Mouse (Mus musculus) CH12.LX (cell line): ENCODE results near the gene Mapkbp1. TPM values are rescaled to one million over a fixed set of nuclear protein-coding genes. Genes with fewer than 3 reads are reported as not detected.

Experiments used
- DNase-seq: peaks from one replicate; pipeline ENCODE4 v3.0.0-alpha.2; 2013; ENCODE audit errors: extremely low read depth
- H3K27ac ChIP-seq: 2 replicates; pipeline ENCODE4 v1.5.1; 2012; ENCODE audit warnings: low read depth, mild to moderate bottlenecking, control low read depth, moderate library complexity; ENCODE audit not compliant: insufficient read depth
- H3K27me3 ChIP-seq: replicated peaks from 2 replicates; pipeline ENCODE3; 2012; ENCODE audit warnings: inconsistent platforms
- H3K36me3 ChIP-seq, 2 experiments: replicated peaks in 1 of 2; 2 replicates each; pipeline versions ENCODE3 to v1.6.1; 2012; ENCODE audit warnings: inconsistent platforms in 1 of 2, low read length in 1 of 2, mild to moderate bottlenecking in 1 of 2, mixed read lengths in 1 of 2, moderate library complexity in 1 of 2; ENCODE audit not compliant: control insufficient read depth in 1 of 2, insufficient read depth in 1 of 2
- H3K4me1 ChIP-seq, 2 experiments: 2 replicates each; pipeline ENCODE4 v1.6.1; 2012; ENCODE audit warnings: inconsistent platforms in 1 of 2, moderate library complexity in 1 of 2; ENCODE audit not compliant: insufficient read depth in 2 of 2, control insufficient read depth in 1 of 2
- H3K4me2 ChIP-seq: 2 replicates; pipeline ENCODE4 v1.6.1; 2012; ENCODE audit warnings: low read depth, mild to moderate bottlenecking, control low read depth; ENCODE audit not compliant: poor library complexity, insufficient read depth, severe bottlenecking
- H3K4me3 ChIP-seq, 3 experiments: fragments of 150-350 bp in 1 of 3; sonication (generic) in 1 of 3; replicated peaks in 1 of 3; 2 replicates each; pipeline versions ENCODE3 to v1.5.1; 2011 to 2012; ENCODE audit warnings: low read depth in 2 of 3, low read length in 2 of 3, mild to moderate bottlenecking in 2 of 3, moderate library complexity in 2 of 3, control low read depth in 1 of 3, improper control_type of control experiment in 1 of 3, inconsistent platforms in 1 of 3, mixed read lengths in 1 of 3; ENCODE audit not compliant: poor library complexity in 1 of 3
- H3K79me2 ChIP-seq: replicated peaks from 2 replicates; pipeline ENCODE4 v1.6.1; 2012; ENCODE audit warnings: mild to moderate bottlenecking, moderate library complexity; ENCODE audit not compliant: control insufficient read depth, poor library complexity, insufficient read depth, severe bottlenecking; ENCODE audit errors: extremely low read depth
- H3K9ac ChIP-seq: 2 replicates; pipeline ENCODE4 v1.6.1; 2012; ENCODE audit warnings: low read depth, mild to moderate bottlenecking, control low read depth, moderate library complexity; ENCODE audit not compliant: insufficient read depth
- H3K9me3 ChIP-seq: replicated peaks from 2 replicates; pipeline ENCODE3; 2012; ENCODE audit warnings: low read length, inconsistent platforms, mixed read lengths
- CHD2 ChIP-seq: IDR thresholded peaks from 2 replicates; pipeline ENCODE4 v1.6.1; 2011; ENCODE audit warnings: low read length, improper control_type of control experiment
- CTCF ChIP-seq, 2 experiments: IDR thresholded peaks in 1 of 2; conservative IDR thresholded peaks in 1 of 2; 2 replicates each; pipeline ENCODE4 v1.5.1; 2011 to 2012; ENCODE audit warnings: low read depth in 2 of 2, low read length in 2 of 2, improper control_type of control experiment in 1 of 2, inconsistent platforms in 1 of 2, mild to moderate bottlenecking in 1 of 2, moderate library complexity in 1 of 2
- E2F4 ChIP-seq: IDR thresholded peaks from 2 replicates; pipeline ENCODE4 v1.6.1; 2011; ENCODE audit warnings: low read depth, low read length, improper control_type of control experiment; ENCODE audit not compliant: insufficient replicate concordance
- ELF1 ChIP-seq: IDR thresholded peaks from 2 replicates; pipeline ENCODE4 v1.6.1; 2014; ENCODE audit warnings: low read depth, mild to moderate bottlenecking, inconsistent platforms, low read length, improper control_type of control experiment
- GABPA ChIP-seq: IDR thresholded peaks from 2 replicates; pipeline ENCODE4 v1.6.1; 2012; ENCODE audit warnings: low read depth, low read length, improper control_type of control experiment, inconsistent platforms; ENCODE audit not compliant: insufficient replicate concordance
- HCFC1 ChIP-seq: IDR thresholded peaks from 2 replicates; pipeline ENCODE4 v1.6.1; 2012; ENCODE audit warnings: low read depth, mild to moderate bottlenecking, inconsistent platforms, low read length, improper control_type of control experiment
- JUND ChIP-seq: conservative IDR thresholded peaks from 2 replicates; pipeline ENCODE4 v1.6.1; 2011; ENCODE audit warnings: low read depth, low read length, improper control_type of control experiment
- KAT2A ChIP-seq: IDR thresholded peaks from 2 replicates; pipeline ENCODE4 v1.6.1; 2012; ENCODE audit warnings: low read length, improper control_type of control experiment, inconsistent platforms; ENCODE audit not compliant: insufficient replicate concordance
- MAFK ChIP-seq: IDR thresholded peaks from 2 replicates; pipeline ENCODE4 v1.6.1; 2011; ENCODE audit warnings: low read length, improper control_type of control experiment; ENCODE audit not compliant: insufficient replicate concordance
- MAX ChIP-seq: IDR thresholded peaks from 2 replicates; pipeline ENCODE4 v1.6.1; 2011; ENCODE audit warnings: low read length, improper control_type of control experiment
- NELFE ChIP-seq: IDR thresholded peaks from 2 replicates; pipeline ENCODE4 v1.6.1; 2011; ENCODE audit warnings: low read depth, low read length, improper control_type of control experiment
- NRF1 ChIP-seq: IDR thresholded peaks from 2 replicates; pipeline ENCODE4 v1.6.1; 2014; ENCODE audit warnings: low read depth, mild to moderate bottlenecking, inconsistent platforms, low read length, improper control_type of control experiment, moderate library complexity
- POLR2A ChIP-seq: IDR thresholded peaks from 2 replicates; pipeline ENCODE4 v1.6.1; 2011; ENCODE audit warnings: low read depth, mild to moderate bottlenecking, improper control_type of control experiment, low read length
- POLR2AphosphoS2 ChIP-seq: IDR thresholded peaks from 2 replicates; pipeline ENCODE4 v1.6.1; 2011; ENCODE audit warnings: low read depth, low read length, improper control_type of control experiment
- TBP ChIP-seq: conservative IDR thresholded peaks from 2 replicates; pipeline ENCODE4 v1.6.1; 2011; ENCODE audit warnings: low read depth, low read length, improper control_type of control experiment
- TCF12 ChIP-seq: IDR thresholded peaks from 2 replicates; pipeline ENCODE4 v1.6.1; 2014; ENCODE audit warnings: low read depth, mild to moderate bottlenecking, inconsistent platforms, low read length, improper control_type of control experiment
- UBTF ChIP-seq: IDR thresholded peaks from 2 replicates; pipeline ENCODE4 v1.6.1; 2012; ENCODE audit warnings: low read depth, mild to moderate bottlenecking, inconsistent platforms, low read length, improper control_type of control experiment, moderate library complexity
- ZC3H11A ChIP-seq: IDR thresholded peaks from 2 replicates; pipeline ENCODE4 v1.6.1; 2012; ENCODE audit warnings: low read depth, mild to moderate bottlenecking, inconsistent platforms, low read length, improper control_type of control experiment
- ZKSCAN1 ChIP-seq: IDR thresholded peaks from 2 replicates; pipeline ENCODE4 v1.6.1; 2012; ENCODE audit warnings: low read depth, inconsistent platforms, low read length, improper control_type of control experiment, borderline replicate concordance
- dilution Hi-C: fragments of 300-500 bp; cut with MboI; formaldehyde crosslinking; loops from 2 replicates; pipeline ENCODE4 v1.14.3; 2020; ENCODE audit warnings: low sequenced_read_pairs; ENCODE audit not compliant: extremely low pct_unique_long_range_greater_than_20kb, extremely low pct_ligation_motif_present
- in situ Hi-C: fragments of 300-500 bp; cut with MboI; formaldehyde crosslinking; loops from 3 replicates; pipeline ENCODE4 v1.14.3; 2019; ENCODE audit warnings: low sequenced_read_pairs, low pct_ligation_motif_present, low pct_unique_long_range_greater_than_20kb, mixed read lengths
- polyA plus RNA-seq: library from polyadenylated mRNA; unstranded; fragments of >175 nt; gene quantifications from 2 replicates; pipeline ENCODE4 v1.2.1, GENCODE M21; 2012; ENCODE audit warnings: low read depth; ENCODE audit not compliant: insufficient read length
- total RNA-seq, 2 experiments: library from RNA; depleted of rRNA; stranded (reverse); fragments of 300-350 nt in 1 of 2; fragments of >200 nt in 1 of 2; gene quantifications; 2 replicates each; pipeline ENCODE4 v1.2.3; 2012 to 2014

The Mapkbp1 gene
- total and polyA plus RNA-seq, 3 experiments: 1.9 to 7.0 (median 4.3) TPM

DNA sequence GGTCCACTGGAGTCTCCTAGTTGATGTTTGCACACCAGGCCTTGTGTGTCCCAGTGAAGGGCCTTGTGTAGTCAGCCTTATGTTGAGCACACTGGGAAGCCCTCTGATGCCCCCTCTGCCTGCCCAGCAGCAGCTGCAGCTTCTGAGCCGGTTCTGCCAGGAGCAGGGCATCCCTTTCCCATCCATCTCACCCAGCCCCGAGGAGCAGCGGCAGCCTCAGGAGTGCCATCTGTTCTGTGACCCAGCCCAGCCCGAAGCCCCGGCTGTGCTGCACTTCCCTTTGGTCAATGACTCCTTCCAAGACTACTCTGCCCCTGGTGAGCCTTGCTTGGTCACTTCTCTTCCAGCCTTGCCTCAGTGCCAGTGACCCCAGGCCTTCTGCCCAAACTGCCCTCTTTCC lies 68.5 kb downstream of the Mapkbp1 start:
- Histone ChIP-seq H3K4me3 (no peak overlapping the region), H3K9ac (no peak overlapping the region), H3K4me2 (no peak overlapping the region), H3K4me1 (peaks cover 0 to 15% of the 10 kb centered on the region in 2 experiments; a peak in 2 of 4 replicates), H3K9me3 (no peaks in the 10 kb centered on the region), H3K36me3 (peaks cover 54 to 74% of the 10 kb centered on the region in 2 experiments), H3K79me2 (no peaks in the 10 kb centered on the region), H3K27ac (no peak overlapping the region), H3K27me3 (no peaks in the 10 kb centered on the region)
- in situ Hi-C loops (no loop called here), dilution Hi-C loops (no loop called here)
- TF ChIP-seq POLR2AphosphoS2: no peak
- no peak for DNase-seq

DNA sequence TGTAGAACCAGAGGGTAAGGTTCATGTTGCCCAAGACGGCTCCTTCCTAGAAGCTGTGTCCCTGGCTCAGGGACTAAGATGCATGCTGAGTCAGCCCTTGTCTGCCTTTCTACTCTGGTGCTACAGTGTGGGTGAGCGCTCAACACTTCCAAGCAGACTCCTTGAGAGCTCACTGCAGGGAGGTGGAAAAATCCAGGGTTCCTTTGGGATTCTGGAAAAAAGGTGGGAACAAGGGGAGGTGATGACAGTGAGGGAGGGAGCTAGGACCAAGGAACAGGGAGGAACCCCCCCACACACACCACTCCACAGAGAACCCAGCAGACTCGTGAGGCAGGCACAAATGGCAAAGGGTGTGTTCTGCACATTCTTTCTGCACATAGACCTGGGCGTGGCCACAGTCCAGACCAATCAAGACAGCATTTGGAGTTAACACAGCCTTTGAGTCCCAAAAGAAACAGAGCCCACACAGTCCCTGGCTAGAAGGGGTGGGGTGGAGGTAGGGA lies 71.7 kb downstream of the Mapkbp1 start:
- Histone ChIP-seq H3K36me3 (peaks cover 30 to 42% of the 10 kb centered on the region in 2 experiments), H3K4me3 (no peak overlapping the region), H3K9ac (no peak overlapping the region), H3K9me3 (no peaks in the 10 kb centered on the region), H3K4me2 (no peak overlapping the region), H3K4me1 (no peaks in the 10 kb centered on the region), H3K27ac (no peak overlapping the region), H3K27me3 (peaks cover 9% of the 10 kb centered on the region), H3K79me2 (no peaks in the 10 kb centered on the region)
- TF ChIP-seq JUND: no peak
- TF ChIP-seq TCF12: no peak
- no peak for TF ChIP-seq GABPA
- no peak for TF ChIP-seq POLR2A
- TF ChIP-seq UBTF: no peak
- no peak for TF ChIP-seq CHD2
- no peak for TF ChIP-seq HCFC1
- TF ChIP-seq MAX: no peak
- TF ChIP-seq ELF1: no peak
- TF ChIP-seq E2F4: no peak
- TF ChIP-seq CTCF (conservative IDR thresholded peaks at IDR 0.05 in 1 of 2, IDR thresholded peaks at IDR 0.05 in 1 of 2; ENCODE audit: low read depth in 2 of 2, low read length in 2 of 2): no peak
- no peak for TF ChIP-seq TBP
- TF ChIP-seq NELFE: no peak
- no peak for TF ChIP-seq KAT2A
- TF ChIP-seq ZKSCAN1: no peak
- TF ChIP-seq ZC3H11A: no peak
- TF ChIP-seq MAFK: no peak
- no peak for TF ChIP-seq NRF1
- dilution Hi-C loops (no loop called here), in situ Hi-C loops (no loop called here)
- DNase-seq: no peak
